Mouse (Mus musculus) liver, adult 2 months (tissue): ENCODE data around the gene Cfap97d2.

ENCODE experiments used
- CTCF ChIP-seq: fragments of 200-500 bp; IDR thresholded peaks from 2 replicates; pipeline ENCODE4 v1.5.1; 2011; ENCODE audit warnings: low read depth, low read length, control low read depth
- POLR2A ChIP-seq: fragments of 200-500 bp; IDR thresholded peaks from 2 replicates; pipeline ENCODE4 v1.6.1; 2011; ENCODE audit warnings: low read length, control low read depth; ENCODE audit not compliant: insufficient read depth; ENCODE audit errors: extremely low read depth

GRCm38 (mm10) chr8:13705668-13706067 is at the start of gene Cfap97d2:
- TF ChIP-seq CTCF, result no peak
- TF ChIP-seq POLR2A, result no peak
